Mouse (Mus musculus) thymus, postnatal 25 days (tissue): ENCODE data around the gene Igfn1.

Source experiments
- DNase-seq: peaks from one replicate; pipeline ENCODE4 v3.0.0; 2022

Igfn1 gene

DNA sequence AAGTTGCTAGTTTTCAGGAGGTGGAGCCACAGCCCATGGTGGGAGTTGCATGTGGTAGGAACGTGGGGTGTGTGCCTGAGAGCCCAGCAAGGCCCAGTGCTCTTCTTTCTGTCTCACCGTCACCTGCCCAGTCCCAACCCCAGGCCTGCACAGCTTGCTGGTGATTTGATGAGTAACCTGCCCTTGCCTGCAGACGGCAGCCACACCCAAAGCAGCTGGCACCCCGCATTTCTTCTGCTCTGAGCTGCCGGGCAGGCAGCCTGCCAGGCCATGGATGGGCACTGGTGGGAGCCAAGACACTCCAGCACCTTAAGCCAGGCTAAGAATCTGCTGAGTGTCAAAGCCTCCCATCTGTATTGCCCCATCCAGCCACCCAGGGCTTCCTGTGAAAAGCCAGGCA, 80.3 kb downstream of the Igfn1 start:
- DNase-seq = no peak

- no peak for DNase-seq
Measured at GRCm38 (mm10) chr1:135924377-135924994, 81.7 kb downstream of the Igfn1 start.

GRCm38 (mm10) chr1:135923229-135923628, 82.9 kb downstream of the Igfn1 start:
- DNase-seq = no peak

GRCm38 (mm10) chr1:135918644-135919407, 87.3 kb downstream of the Igfn1 start, which contains the start of gene Pkp1:
Gene Pkp1, minus strand, starts transcription at chr1:135919207.
- DNase-seq = no peak

- DNase-seq = no peak
Measured at GRCm38 (mm10) chr1:135917206-135917605, 88.9 kb downstream of the Igfn1 start.

DNA sequence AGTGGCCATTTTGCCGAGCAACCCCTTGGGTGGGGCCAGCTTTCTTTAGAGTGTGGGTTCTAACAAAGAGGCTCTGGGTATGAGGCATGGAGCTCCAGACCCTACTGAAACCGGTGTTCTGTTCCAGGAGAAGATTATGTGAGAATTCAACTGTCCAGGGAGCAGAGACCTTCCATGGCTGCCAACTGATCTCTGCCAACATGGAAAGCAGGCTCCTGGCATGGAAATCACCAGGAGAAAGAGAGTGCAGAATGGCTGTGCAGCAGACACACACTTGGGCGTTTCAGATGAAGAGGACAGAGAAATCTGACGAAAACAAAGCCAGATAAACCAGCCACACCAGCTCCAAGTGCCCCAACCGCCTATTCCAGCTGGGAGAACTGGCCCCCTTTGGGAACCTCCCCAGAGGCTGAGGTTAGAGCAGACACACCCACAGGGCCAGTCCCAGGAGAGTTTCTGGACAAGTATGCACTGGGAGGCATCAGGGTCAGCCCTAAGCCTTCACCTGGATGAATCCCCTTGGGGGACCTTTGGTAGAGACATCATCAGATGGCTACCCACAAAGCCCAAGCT, 89.6 kb downstream of the Igfn1 start:
- DNase-seq = no peak

DNA sequence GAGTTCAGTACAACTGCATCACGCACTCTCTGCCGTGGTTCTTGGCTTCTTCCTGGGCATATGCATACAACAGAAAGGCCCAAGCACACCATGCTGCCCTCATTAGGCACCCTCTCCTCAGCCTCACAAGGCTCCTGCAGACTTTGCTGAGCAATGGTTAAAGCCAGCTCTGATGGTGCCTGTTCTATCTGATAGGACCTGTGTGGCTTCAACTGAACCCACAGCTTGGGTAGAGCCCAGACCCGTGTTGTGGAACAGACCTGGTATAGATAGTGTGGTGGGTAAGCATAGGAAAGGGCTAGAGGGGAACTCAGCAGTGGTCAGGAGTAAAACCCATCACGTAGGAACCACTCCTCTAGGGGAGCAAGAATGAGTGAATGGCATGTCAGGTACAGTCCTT, 92.5 kb downstream of the Igfn1 start:
- no peak for DNase-seq

- DNase-seq = no peak
Measured at GRCm38 (mm10) chr1:135909381-135909780, 96.8 kb downstream of the Igfn1 start.

- DNase-seq = no peak
Measured at GRCm38 (mm10) chr1:135906736-135907135, 99.4 kb downstream of the Igfn1 start.
